Mouse (Mus musculus): Measurements from ENCODE around the gene Smap2. TPM values are rescaled to one million over a fixed set of nuclear protein-coding genes. Genes with fewer than 3 reads are reported as not detected.

Gene Smap2
- total RNA-seq (2023): 100 to 1,000 TPM; 176 to 190 TPM

GRCm38 (mm10) chr4:121016928-121017657 is at the start of gene Smap2:
Gene Smap2, minus strand, starts transcription at chr4:121017247.

GRCm38 (mm10) chr4:121039331-121040115 is 22.5 kb upstream of the Smap2 start, which contains the start of gene Col9a2:
Gene Col9a2, plus strand, starts transcription at chr4:121039385.

GRCm38 (mm10) chr4:120951428-120951973 is 65.5 kb downstream of the Smap2 start, which contains the start of gene Zfp69:
Gene Zfp69, minus strand, starts transcription at chr4:120951699.

GRCm38 (mm10) chr4:120924554-120925299 is 92.3 kb downstream of the Smap2 start, which contains the start of gene Exo5:
Gene Exo5, minus strand, starts transcription at chr4:120925017.

Other genes with a start within 250 kb of the Smap2 start
- gene Nfyc, start 185.7 kb downstream of the Smap2 start, total RNA-seq (2023): 10 to 100 TPM; 36.2 to 46.4 TPM
- under 1 TPM; 0.22 to 0.24 TPM for gene Rims3, start 162.4 kb downstream of the Smap2 start, total RNA-seq (2023)
- 1 to 10 TPM; 4.3 to 5.0 TPM for gene Exo5, start 92.2 kb downstream of the Smap2 start, total RNA-seq (2023)
- gene Zfp69, start 65.5 kb downstream of the Smap2 start, total RNA-seq (2023): 1 to 10 TPM; 1.7 to 2.2 TPM
- not detected for gene Col9a2, start 22.1 kb upstream of the Smap2 start, total RNA-seq (2023)
- gene Zmpste24, start 81.0 kb upstream of the Smap2 start, total RNA-seq (2023): 100 to 1,000 TPM in 1 of 2 experiments, 10 to 100 TPM in 1; 96.1 to 111 TPM
- gene Tmco2, start 92.0 kb upstream of the Smap2 start, total RNA-seq (2023): not detected
- gene Rlf, start 197.8 kb upstream of the Smap2 start, total RNA-seq (2023): 10 to 100 TPM; 73.6 to 78.6 TPM

Data from neutrophil, adult 59 days (primary cell).